19 mouse cellular contexts compared by ENCODE assay signal in the genomic region with DNA sequence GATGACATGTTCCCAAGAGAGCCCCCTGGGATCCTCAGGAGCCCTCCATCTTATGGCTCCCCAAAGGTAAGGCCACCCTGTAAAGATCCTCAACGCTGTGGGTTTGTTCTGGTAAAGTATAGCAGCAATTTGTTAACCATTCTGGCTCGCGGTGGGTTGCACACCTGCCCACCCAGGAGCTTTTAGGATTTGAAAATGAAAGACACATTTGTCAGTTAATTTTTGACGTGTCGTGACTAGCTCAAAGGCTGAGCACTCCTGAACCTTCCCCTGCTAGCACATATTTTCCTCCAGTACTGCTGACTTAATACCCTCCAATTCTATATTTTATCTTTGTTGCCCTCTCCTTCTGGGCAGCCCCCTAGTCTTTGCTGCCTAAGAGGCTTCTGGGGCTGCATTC.
"Had no signal": no experiment of that assay in that cellular context is flagged by ENCODE, and none has a peak within 500 bp of the region (broad histone marks: within the 10 kb centered on the region; RNA-seq: fewer than 3 reads in every experiment).

No protein-coding gene starts in this region.

- H3K4me2 ChIP-seq: heart, embryonic 11.5 days; heart, embryonic 13.5 days; heart, embryonic 15.5 days; hindbrain, embryonic 13.5 days; hindbrain, embryonic 15.5 days; limb, embryonic 12.5 days; liver, embryonic 11.5 days; liver, embryonic 13.5 days had no signal

- H3K4me3 ChIP-seq: gastrocnemius, adult 2 months; heart, embryonic 13.5 days; heart, embryonic 15.5 days; hindbrain, embryonic 13.5 days; hindbrain, embryonic 15.5 days; limb, embryonic 12.5 days; liver, embryonic 13.5 days had no signal

- H3K27ac ChIP-seq: gastrocnemius, adult 2 months; heart, embryonic 13.5 days; heart, embryonic 15.5 days; hindbrain, embryonic 13.5 days; hindbrain, embryonic 15.5 days; hindbrain, postnatal 0 days; liver, embryonic 13.5 days had no signal

- H3K36me3 ChIP-seq: heart, embryonic 13.5 days; heart, embryonic 15.5 days; hindbrain, embryonic 13.5 days; hindbrain, embryonic 15.5 days; limb, embryonic 12.5 days; liver, embryonic 13.5 days had no signal

- H3K27me3 ChIP-seq: heart, embryonic 13.5 days; heart, embryonic 15.5 days; hindbrain, embryonic 13.5 days; hindbrain, embryonic 15.5 days; limb, embryonic 12.5 days had no signal

- H3K9ac ChIP-seq: heart, embryonic 15.5 days; hindbrain, embryonic 13.5 days; hindbrain, embryonic 15.5 days; limb, embryonic 12.5 days; liver, embryonic 13.5 days had no signal

- H3K9me3 ChIP-seq: heart, embryonic 13.5 days; heart, embryonic 15.5 days; hindbrain, embryonic 13.5 days; hindbrain, embryonic 15.5 days; limb, embryonic 12.5 days; liver, embryonic 13.5 days had no signal

- DNase-seq: gastrocnemius, adult 2 months; gastrocnemius, postnatal 10 days; gastrocnemius, postnatal 25 days; heart, adult 18-20 months; heart, postnatal 14 days; heart, postnatal 36 days; layer of hippocampus, adult 9-11 months; layer of hippocampus, postnatal 36 days; left cerebral cortex, postnatal 4 days; liver; liver, embryonic 13.5 days had no signal

- H3K4me1 ChIP-seq: hindbrain, embryonic 13.5 days; hindbrain, embryonic 15.5 days; liver, embryonic 13.5 days had no signal
